Mouse (Mus musculus) neural tube, embryonic 14.5 days (tissue): Measurements from ENCODE around the gene Mvd. TPM values are rescaled to one million over a fixed set of nuclear protein-coding genes. Genes with fewer than 3 reads are reported as not detected.

Experiments used
- ATAC-seq: fragments of 200-750 bp; cut with Nextera tagmentation; 2 replicates; pipeline ENCODE4 v1.8.0; 2017; ENCODE audit warnings: low read depth, mild to moderate bottlenecking, moderate TSS enrichment, moderate library complexity
- H3K27ac ChIP-seq: fragments of 300-500 bp; sonication (generic); 2 replicates; pipeline ENCODE4 v1.5.1; 2014; ENCODE audit warnings: low read depth, mild to moderate bottlenecking, control low read depth, low read length, moderate library complexity, mixed read lengths
- H3K27me3 ChIP-seq: fragments of 300-500 bp; sonication (generic); 2 replicates; pipeline ENCODE4 v1.6.1; 2014; ENCODE audit warnings: low read length; ENCODE audit not compliant: control insufficient read depth, insufficient read depth
- H3K36me3 ChIP-seq: fragments of 300-500 bp; sonication (generic); 2 replicates; pipeline ENCODE4 v1.6.1; 2014; ENCODE audit warnings: low read length, mixed read lengths; ENCODE audit not compliant: control insufficient read depth, insufficient read depth
- H3K4me1 ChIP-seq: fragments of 300-500 bp; sonication (generic); 2 replicates; pipeline ENCODE4 v1.6.1; 2014; ENCODE audit warnings: low read length; ENCODE audit not compliant: control insufficient read depth, insufficient read depth
- H3K4me2 ChIP-seq: fragments of 300-500 bp; sonication (generic); 2 replicates; pipeline ENCODE4 v1.6.1; 2014; ENCODE audit warnings: mild to moderate bottlenecking, low read depth, low read length, control low read depth
- H3K4me3 ChIP-seq: fragments of 300-500 bp; sonication (generic); 2 replicates; pipeline ENCODE4 v1.5.1; 2014; ENCODE audit warnings: low read depth, low read length, control low read depth, mixed read lengths
- H3K9ac ChIP-seq: fragments of 300-500 bp; sonication (generic); replicated peaks from 2 replicates; pipeline ENCODE4 v1.6.1; 2014; ENCODE audit warnings: low read depth, mild to moderate bottlenecking, control low read depth, low read length, mixed read lengths
- H3K9me3 ChIP-seq: fragments of 300-500 bp; sonication (generic); 2 replicates; pipeline ENCODE4 v1.6.1; 2016; ENCODE audit warnings: low read length; ENCODE audit not compliant: control insufficient read depth
- WGBS: fragments of 180-500 bp; shearing (Covaris S2); extraction: QIAGEN DNeasy Blood & Tissue Kit; methylation state at CpG from one replicate; pipeline ENCODE4 v1.1.7; 2014; 5-methylcytosine and 5-hydroxymethylcytosine counted together
- polyA plus RNA-seq: library from polyadenylated mRNA; unstranded; fragments of >200 nt; fragmentation: Nextera tagmentation; extraction: Ambion mirVana; gene quantifications from 2 replicates; pipeline ENCODE4 v1.2.1, GENCODE M21; 2014

The Mvd gene
- polyA plus RNA-seq, result 61.0 and 61.7 TPM in 2 replicates

DNA sequence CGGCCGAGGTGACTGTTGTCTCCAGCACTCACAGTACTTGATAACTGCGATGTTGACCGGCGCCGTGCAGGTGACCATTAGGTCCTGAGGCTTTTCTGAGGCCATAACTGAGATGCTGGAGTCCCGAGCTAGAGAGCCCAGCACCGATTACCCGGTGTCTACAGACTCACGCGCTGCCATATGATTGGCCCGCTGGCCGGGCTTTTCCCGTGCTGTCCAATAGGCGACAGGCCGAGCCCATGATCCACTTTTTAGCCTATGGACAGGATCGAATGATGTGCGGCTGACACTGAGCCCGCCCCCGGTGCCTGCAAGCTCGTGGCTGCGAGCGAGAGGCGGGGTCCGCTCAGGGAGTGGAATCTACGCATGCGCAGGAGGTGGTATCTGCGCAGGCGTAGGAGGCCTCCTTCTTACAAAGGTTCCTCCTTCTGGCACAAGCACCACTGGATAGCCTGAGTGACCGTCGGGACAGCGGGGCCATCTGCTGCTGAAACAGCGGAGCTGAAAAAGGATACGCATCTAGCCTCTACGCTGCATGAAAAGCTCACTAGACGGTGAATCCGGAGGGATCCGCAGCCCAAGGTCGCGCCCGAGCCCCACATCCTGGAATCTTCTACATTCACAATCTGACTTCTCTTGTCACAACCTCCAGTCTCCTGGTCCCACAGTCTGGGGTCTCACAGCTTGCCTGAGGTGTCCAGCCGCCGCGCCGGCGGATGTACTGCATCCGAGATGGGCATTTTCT is at the start of gene Mvd:
TSS of gene Mvd (minus strand) at position 161 of the 745 bp plus-strand sequence.
- peak within 1 kb of the TSS; percentile 86 for H3K9ac ChIP-seq
- ATAC-seq, result peak; percentile 99
- H3K9me3 ChIP-seq, result no peaks in the 10 kb centered on the region
- H3K36me3 ChIP-seq, result peaks cover 4% of the 10 kb centered on the region; the same call in 1 of the 2 replicates
- H3K4me1 ChIP-seq, result peaks cover 22% of the 10 kb centered on the region
- peak within 1 kb of the TSS; percentile 87 for H3K4me2 ChIP-seq
- under 1% methylated on average over 47 of the region's 47 CpGs for WGBS
- peak within 1 kb of the TSS; percentile 68 for H3K4me3 ChIP-seq
- H3K27ac ChIP-seq, result peak within 1 kb of the TSS; percentile 97
- no peaks in the 10 kb centered on the region for H3K27me3 ChIP-seq

- H3K36me3 ChIP-seq, result peaks cover 7% of the 10 kb centered on the region; the same call in 1 of the 2 replicates
- no peaks in the 10 kb centered on the region for H3K9me3 ChIP-seq
- no peaks in the 10 kb centered on the region for H3K27me3 ChIP-seq
- no peaks in the 10 kb centered on the region for H3K4me1 ChIP-seq
- ATAC-seq, result no peak
- WGBS, result 93% methylated on average over 9 of the region's 9 CpGs
- H3K4me3 ChIP-seq, result no peak overlapping the region
- no peak overlapping the region for H3K4me2 ChIP-seq
- no peak overlapping the region for H3K9ac ChIP-seq
- no peak overlapping the region for H3K27ac ChIP-seq
Measured at GRCm38 (mm10) chr8:122488387-122488786, 45.2 kb upstream of the Mvd start.

- WGBS, result 94% methylated on average over 12 of the region's 12 CpGs
Measured at GRCm38 (mm10) chr8:122484831-122485230, 41.6 kb upstream of the Mvd start.

DNA sequence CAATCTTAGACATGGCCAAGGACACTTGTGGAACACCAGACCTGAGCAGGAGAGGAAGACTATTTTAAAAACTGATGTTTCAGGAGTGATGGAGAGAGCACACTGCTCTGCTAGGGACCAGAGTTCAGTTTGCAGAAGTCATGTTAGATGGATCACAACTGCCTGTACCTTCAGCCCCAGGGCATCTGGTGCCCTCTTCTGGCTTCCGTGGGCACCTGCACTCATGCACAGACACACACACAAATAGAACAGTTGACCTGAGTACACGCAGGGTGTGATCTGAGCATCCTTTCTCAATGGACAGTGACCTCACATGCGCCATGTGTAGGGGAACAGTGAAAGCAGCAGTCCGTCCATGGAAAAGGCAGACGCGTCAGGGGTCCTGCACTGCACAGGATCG is 40.7 kb upstream of the Mvd start:
- H3K36me3 ChIP-seq, result peaks cover 34% of the 10 kb centered on the region
- no peaks in the 10 kb centered on the region for H3K27me3 ChIP-seq
- no peaks in the 10 kb centered on the region for H3K4me1 ChIP-seq
- H3K9me3 ChIP-seq, result no peaks in the 10 kb centered on the region
- no peak overlapping the region for H3K4me3 ChIP-seq
- H3K27ac ChIP-seq, result no peak overlapping the region
- H3K4me2 ChIP-seq, result no peak overlapping the region
- no peak for ATAC-seq
- H3K9ac ChIP-seq, result no peak overlapping the region
- WGBS, result 95% methylated on average over 7 of the region's 7 CpGs

More at GRCm38 (mm10) chr8:122484831-122485230, 41.6 kb upstream of the Mvd start:
- ATAC-seq, result no peak
- no peak overlapping the region for H3K4me2 ChIP-seq
- no peak overlapping the region for H3K9ac ChIP-seq
- no peaks in the 10 kb centered on the region for H3K9me3 ChIP-seq
- peaks cover 28% of the 10 kb centered on the region for H3K36me3 ChIP-seq
- H3K27me3 ChIP-seq, result no peaks in the 10 kb centered on the region
- no peaks in the 10 kb centered on the region for H3K4me1 ChIP-seq
- H3K27ac ChIP-seq, result no peak overlapping the region
- no peak overlapping the region for H3K4me3 ChIP-seq

- Histone ChIP-seq H3K27me3 (no peaks in the 10 kb centered on the region), H3K4me3 (no peak overlapping the region), H3K9me3 (no peaks in the 10 kb centered on the region), H3K4me1 (no peaks in the 10 kb centered on the region), H3K9ac (no peak overlapping the region), H3K27ac (no peak overlapping the region), H3K36me3 (peaks cover 37% of the 10 kb centered on the region), H3K4me2 (no peak overlapping the region)
- 98% methylated on average over 8 of the region's 8 CpGs for WGBS
- ATAC-seq, result no peak
Measured at GRCm38 (mm10) chr8:122482448-122482847, 39.2 kb upstream of the Mvd start.

DNA sequence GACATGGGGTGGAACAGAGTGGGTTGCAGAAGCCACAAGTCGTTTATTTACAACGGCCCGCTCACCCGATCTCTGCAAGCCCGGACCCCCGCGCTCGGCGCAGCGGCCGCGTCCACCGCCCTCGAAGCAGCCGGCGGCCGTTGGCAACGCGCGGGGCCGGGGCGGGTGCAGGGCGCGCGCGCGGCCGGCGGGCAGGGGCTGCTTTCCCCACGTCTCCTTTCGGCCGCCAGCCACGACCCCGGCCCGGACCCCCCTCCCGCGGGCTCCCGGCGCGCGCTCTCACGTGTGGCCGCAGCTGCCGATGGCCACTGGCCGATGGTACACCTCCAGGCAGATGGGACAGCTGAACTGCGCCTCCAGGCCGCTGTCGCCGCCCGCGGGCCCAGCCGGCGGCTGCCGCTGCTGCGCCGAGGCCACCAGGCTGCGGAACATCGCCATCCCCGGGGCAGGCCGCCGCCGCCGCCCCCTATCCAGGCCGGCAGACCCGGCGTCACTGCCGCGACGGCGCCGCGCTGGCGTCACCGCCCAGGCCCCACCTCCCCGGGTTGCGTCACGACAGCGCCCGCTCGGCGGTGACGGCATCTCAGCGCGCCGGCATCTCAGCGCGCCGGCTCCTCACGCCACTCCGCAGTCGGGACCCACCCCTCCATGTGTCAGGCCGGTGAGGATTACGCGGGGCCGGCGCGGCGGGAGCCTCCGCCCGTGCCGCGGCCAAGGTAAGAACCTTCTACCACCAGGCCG is 32.5 kb upstream of the Mvd start, which contains the start of the genes Rnf166 and Ctu2:
TSS of gene Rnf166 (minus strand) at position 485 of the 741 bp plus-strand sequence.
TSS of gene Ctu2 (plus strand) at position 564 of the 741 bp plus-strand sequence.
- Histone ChIP-seq H3K36me3 (peaks cover 9% of the 10 kb centered on the region), H3K4me2 (peak within 1 kb of the TSS; percentile 92), H3K4me3 (peak within 1 kb of the TSS; percentile 97), H3K9me3 (no peaks in the 10 kb centered on the region), H3K27me3 (no peaks in the 10 kb centered on the region), H3K4me1 (peaks cover 16% of the 10 kb centered on the region), H3K9ac (peak within 1 kb of the TSS; percentile 91), H3K27ac (peak within 1 kb of the TSS; percentile 78)
- ATAC-seq, result peak; percentile 94
- WGBS, result 0% methylated on average over 60 of the region's 103 CpGs

DNA sequence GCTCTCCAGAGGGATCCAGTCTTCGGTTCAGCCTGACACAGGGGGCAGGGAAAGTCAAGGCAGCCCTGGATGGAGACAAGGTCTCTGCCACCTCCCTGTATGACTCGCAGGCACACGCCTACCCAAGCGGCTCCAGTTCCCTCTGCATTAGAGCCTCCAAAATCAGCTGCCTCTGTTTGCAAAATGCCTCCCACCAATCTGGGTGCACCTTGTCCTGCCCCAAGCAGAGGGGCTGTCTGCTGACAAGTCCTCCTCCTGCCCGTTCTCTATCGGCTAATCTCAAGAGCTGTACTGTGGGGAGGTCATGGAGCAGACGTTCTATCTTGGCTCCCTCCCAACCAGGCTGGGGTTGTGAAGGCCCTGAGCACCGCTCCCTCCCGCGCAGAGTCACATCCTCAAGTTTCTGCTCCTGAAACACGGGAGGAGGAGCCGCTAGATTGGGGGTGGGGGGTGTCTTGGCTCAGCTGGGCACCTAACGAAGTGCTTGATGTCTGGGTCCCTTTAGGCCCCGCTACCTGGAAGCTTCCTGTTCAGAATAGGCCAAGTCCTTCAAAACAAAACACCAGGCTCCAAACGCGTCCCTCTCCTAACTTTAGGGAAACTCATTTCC is 31.8 kb upstream of the Mvd start:
- Histone ChIP-seq H3K9me3 (no peaks in the 10 kb centered on the region), H3K4me2 (peak overlapping the region; percentile 92), H3K36me3 (peaks cover 9% of the 10 kb centered on the region), H3K4me1 (peaks cover 16% of the 10 kb centered on the region), H3K9ac (peak overlapping the region; percentile 91), H3K27ac (no peak overlapping the region; the same call in 1 of the 2 replicates), H3K27me3 (no peaks in the 10 kb centered on the region), H3K4me3 (peak overlapping the region; percentile 97)
- no peak for ATAC-seq
- WGBS, result 20% methylated on average over 16 of the region's 16 CpGs

DNA sequence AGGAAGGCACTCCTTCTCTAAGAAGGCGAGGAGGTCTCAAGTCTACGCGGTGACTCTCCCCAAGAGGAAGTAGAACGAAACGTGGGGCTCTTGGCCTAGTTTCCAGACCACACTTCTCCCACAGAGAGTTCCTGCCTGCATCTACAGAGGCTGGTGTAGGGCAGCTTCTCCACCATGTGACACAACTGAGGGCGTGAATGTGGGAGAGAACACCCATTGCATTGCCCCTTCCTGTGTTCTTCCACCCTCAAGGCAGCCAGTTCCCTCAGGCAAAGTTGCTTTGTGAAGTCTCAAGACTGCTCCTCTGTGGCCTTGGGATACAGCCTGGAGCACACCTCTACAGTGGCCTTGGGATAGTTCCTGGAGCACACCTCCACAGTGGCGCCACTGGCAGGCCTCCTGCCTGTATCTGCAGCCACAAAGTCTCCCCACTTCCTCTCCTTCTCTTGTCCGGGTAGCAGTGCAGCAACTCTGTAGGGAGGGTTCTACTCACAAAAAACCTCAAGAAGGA is 30.7 kb upstream of the Mvd start:
- 92% methylated on average over 8 of the region's 8 CpGs for WGBS
- H3K9me3 ChIP-seq, result no peaks in the 10 kb centered on the region
- peaks cover 16% of the 10 kb centered on the region for H3K4me1 ChIP-seq
- H3K4me3 ChIP-seq, result no peak overlapping the region
- no peaks in the 10 kb centered on the region for H3K27me3 ChIP-seq
- no peak overlapping the region for H3K9ac ChIP-seq
- no peak overlapping the region for H3K4me2 ChIP-seq
- ATAC-seq, result no peak
- H3K27ac ChIP-seq, result no peak overlapping the region
- H3K36me3 ChIP-seq, result peaks cover 4% of the 10 kb centered on the region
